Mouse (Mus musculus) spleen, adult 18-20 months (tissue): ENCODE results near the gene Nop2.

Source experiments
- DNase-seq, 2 experiments: peaks; one replicate each; pipeline ENCODE4 v3.0.0; 2022; ENCODE audit warnings: mixed read lengths in 2 of 2

Gene Nop2

GRCm38 (mm10) chr6:125110927-125111326 lies 20.8 kb upstream of the Nop2 start:
- DNase-seq: no peak

GRCm38 (mm10) chr6:125112553-125112952 lies 19.2 kb upstream of the Nop2 start:
- DNase-seq: no peak

- DNase-seq: no peak
Observed at GRCm38 (mm10) chr6:125119387-125119786, 12.3 kb upstream of the Nop2 start.

- no peak for DNase-seq
Observed at GRCm38 (mm10) chr6:125128724-125129123, 3.0 kb upstream of the Nop2 start.

DNA sequence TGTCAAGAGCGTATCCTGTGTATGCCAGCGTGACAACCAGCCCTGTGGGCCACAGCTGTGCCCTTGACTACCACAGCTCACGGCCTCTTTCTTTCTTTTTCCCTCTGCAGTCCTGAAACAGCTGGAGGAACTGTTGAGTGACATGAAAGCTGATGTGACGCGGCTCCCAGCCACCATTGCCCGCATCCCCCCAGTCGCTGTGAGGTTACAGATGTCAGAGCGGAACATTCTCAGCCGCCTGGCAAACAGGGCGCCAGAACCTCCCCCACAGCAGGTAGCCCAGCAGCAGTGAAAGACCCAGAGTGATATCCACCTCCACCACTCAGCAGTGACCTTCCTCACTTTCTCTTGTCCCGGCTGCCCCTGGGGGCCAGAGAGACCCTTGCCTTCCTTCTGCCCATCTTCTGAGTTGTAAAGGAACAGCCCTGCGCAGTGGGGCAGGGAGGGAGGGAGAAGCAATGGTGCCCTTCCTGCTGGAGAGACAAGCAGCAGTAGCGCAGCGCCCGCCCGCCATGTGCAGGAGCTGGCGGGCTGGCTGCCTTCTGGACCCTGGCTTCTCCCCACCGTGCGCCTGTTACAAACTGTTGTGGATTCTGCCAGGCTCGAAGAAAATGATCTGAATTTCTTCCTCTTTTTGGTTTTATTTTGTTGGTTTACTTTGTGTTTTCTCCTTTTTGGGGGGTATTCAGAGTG lies 1.9 kb upstream of the Nop2 start:
- DNase-seq: no peak

GRCm38 (mm10) chr6:125132470-125132869 lies 761 bp downstream of the Nop2 start:
- DNase-seq: no peak

DNA sequence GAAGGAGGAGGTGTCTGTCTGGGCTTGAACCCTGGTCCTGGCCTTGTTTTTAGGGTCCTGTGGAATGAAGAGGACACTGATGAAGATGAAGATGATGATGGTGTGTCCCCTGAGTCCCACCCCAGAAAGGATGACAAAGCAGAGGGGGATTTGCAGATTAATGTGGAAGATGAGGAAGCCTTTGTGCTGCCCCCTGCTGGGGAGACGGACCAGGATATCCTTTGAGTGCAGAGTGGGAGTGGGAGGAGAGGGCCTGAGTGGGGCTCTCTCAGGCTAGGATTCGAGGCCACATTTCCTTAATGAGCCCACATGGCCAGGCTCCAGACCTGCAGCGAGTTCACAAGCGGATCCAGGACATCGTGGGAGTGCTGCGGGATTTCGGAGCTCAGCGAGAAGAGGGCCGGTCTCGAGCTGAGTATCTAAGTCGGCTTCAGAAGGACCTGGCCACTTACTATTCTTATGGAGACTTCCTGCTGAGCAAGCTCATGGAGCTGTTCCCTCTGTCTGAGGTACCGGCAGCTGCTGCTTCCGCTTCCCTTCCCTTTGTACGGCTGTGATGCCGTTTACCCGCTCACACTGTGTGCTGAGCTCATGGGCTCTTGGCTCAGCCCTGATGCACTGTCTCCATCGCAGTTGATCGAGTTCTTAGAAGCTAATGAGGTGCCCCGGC lies 5.4 kb downstream of the Nop2 start:
- peak in 1 of 2 experiments; percentile 61 for DNase-seq

- no peak for DNase-seq
Observed at GRCm38 (mm10) chr6:125139747-125140146, 8.0 kb downstream of the Nop2 start.

DNA sequence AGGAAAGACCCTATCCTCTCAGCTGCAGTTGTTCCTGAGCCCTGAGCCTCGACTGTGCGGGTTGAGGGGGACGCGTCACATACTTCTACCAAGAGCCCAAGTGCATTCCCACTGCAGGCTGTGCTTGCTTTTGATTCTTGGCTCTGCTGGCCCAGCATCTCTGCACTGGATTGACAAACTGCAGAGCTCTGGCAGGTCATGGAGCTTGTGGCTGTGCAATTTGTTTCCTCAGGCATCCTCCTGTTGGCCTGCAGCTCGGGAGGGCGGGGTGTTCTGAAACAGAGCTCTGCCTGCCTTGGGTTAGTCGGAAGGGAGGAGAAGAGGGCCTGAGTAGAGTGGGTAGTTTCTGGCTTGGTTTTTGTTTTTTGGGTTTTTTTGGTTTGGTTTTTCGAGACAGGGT lies 10.7 kb downstream of the Nop2 start:
- DNase-seq: no peak

DNA sequence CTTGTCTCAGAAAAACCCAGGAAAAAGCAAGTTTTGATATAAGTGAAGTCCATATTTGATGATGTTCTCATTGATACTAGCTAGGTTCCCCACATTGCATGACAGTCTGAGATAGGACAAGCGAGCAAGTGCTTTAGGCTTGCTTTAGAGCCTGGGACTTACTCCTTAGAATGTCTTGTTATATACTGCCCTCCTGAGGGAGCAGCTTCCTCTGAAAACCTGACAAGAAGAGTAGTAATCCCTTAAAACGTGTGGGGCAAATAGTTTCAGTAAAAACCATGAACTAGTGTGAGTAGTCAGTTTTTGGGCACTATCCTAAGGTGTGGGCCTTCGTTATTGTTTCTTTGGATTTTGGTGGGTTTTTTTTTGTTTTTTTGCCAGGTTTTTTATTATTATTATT lies 11.4 kb downstream of the Nop2 start:
- DNase-seq: no peak

DNA sequence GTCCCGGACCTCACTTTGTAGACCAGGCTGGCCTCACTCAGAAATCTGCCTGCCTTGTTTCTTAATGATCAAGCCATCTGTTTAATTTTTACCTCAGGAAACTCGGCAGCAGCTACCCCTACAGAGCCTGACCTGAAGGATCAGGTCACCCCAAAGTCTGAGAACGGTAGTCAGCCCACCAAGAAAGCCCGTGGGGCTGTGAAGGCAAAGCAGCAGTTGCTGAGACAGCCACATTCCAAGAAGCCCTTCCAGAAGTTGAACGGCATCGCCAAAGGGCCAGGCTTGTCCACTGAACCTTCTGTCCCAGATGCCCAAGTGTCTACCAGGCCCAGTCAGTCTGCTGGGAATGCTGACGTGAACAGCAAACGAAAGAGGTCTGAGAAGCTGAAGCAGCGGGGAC lies 12.2 kb downstream of the Nop2 start:
- DNase-seq: no peak

- peak; percentile 73 to 79 for DNase-seq
Observed at GRCm38 (mm10) chr6:125145001-125145400, 13.3 kb downstream of the Nop2 start, which contains the start of gene Iffo1. TSS of gene Iffo1 (plus strand) at chr6:125145241.

DNA sequence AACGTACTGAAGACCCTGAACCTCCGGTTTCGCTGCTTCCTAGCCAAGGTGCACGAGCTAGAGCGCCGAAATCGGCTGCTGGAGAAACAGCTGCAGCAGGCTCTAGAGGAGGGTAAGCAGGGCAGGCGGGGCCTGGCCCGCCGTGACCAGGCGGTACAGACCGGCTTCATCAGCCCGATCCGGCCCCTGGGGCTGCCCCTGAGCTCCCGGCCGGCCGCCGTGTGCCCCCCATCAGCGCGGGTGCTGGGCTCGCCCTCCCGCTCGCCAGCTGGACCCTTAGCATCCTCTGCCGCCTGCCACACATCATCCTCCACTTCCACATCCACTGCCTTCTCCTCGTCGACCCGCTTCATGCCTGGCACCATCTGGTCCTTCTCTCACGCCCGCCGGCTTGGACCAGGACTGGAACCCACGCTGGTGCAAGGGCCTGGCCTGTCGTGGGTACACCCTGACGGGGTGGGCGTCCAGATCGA lies 13.8 kb downstream of the Nop2 start:
- no peak for DNase-seq

DNA sequence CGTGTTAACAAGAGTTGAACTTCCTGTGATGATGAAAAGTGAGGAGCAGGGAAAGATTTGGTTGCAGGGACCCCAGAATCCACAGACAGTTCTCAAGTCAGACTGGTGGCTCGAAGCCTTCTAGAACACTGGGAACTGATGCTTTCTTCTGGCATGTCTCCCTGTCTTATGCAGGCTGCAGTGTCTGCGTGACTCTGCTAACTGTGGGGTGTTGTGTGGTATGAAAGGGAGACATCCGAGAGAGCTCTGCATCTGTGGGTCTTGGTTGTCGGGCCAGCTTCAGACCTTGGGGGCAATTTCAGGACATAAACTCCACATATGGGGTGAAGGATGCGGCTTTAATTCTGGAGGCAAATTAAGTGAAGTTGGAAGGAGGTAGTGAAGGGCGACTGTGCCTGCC lies 14.4 kb downstream of the Nop2 start:
- DNase-seq: no peak

DNA sequence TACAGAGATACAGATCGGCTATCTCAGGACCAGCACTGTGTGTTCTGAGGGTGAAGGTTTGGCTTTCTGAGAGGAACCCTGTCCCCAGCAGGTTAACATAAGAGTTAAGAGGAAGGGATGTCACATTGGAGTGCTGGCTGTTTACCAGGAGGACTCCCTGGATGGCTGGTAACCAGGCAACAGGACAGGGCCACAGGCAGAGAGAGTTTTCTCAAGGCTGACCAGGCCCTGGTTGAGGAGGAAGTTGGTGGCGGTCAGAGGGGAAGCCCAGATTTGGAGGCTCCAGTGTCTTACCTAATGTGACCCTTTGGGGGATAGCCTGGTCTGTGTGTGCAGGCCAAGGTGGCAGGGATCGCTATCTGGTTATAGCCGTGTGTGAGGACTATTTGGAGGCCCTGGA lies 15.1 kb downstream of the Nop2 start:
- DNase-seq: no peak

DNA sequence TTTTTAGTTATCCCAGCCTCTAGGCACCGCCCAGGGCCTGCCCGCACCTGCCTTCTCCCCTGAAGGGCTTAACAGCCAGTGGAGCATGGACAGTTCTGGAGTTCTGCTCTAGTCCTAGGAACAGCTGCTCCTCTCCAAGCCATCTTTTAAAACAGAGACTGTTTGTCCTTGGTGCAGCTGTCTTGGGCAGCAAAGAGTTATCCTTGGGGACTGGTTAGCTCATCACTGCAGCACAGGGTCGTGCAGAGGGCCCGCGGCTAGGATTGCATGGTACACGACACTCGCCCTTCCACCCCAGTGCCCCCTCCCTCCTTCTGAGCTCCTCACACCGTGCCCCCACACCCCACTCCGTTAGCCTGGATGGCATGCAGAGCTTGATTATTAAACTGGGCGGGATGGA lies 15.6 kb downstream of the Nop2 start:
- no peak for DNase-seq

DNA sequence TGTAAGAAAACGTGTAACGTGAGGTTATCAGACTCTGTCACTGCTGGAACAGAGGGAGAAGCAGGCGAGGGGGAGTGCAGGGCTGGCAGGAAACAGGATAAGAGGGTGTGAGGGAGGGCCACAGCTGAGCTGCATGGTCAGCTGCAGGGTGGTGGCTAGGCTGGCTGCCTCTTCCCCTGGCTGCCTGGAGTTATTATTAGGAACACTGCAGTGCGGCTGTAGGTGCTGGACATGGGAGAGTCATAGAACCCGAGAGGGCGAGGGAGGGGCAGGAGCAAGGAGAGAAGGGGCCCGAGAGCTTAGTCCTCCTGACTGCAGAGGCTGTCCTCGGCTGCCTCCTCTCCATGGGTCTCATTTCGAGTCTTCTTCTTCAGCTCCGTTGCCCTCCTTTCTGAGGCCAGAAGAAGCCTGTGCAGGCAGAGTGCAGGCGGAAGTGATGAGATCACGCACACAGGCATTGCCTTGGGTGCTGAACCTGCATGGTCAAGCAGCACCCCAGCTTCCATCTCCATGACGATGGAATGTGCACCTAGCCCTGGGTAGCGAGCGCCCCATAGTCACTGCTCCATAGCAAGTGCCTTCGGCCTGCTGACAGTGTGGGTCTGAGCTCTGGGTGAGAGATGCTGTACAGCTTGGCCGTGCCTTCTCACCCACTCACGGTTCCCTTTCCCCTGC lies 16.7 kb downstream of the Nop2 start:
- no peak for DNase-seq

GRCm38 (mm10) chr6:125148926-125149568 lies 17.3 kb downstream of the Nop2 start:
- DNase-seq: no peak

GRCm38 (mm10) chr6:125149569-125149950 lies 17.9 kb downstream of the Nop2 start:
- no peak for DNase-seq

- no peak for DNase-seq
Observed at GRCm38 (mm10) chr6:125152212-125153017, 20.7 kb downstream of the Nop2 start.

DNA sequence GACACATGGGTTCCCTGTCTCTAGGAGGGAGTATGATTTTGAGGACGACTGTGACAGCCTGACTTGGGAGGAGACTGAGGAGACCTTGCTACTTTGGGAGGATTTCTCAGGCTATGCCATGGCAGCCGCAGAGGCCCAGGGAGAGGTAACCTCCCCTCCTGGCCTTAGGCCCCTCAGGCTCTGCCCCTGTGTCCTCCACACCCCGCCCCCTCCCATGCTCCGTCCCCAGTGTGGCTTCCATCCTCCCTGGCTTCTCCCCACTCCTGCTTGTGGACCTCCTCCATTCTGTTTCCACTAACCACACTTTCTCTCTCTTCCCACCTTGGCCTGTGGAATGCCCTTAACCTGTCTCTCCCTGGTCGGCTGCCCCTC lies 21.3 kb downstream of the Nop2 start:
- no peak for DNase-seq

GRCm38 (mm10) chr6:125153682-125154081 lies 22.0 kb downstream of the Nop2 start:
- DNase-seq: no peak

GRCm38 (mm10) chr6:125154550-125154949 lies 22.8 kb downstream of the Nop2 start:
- no peak for DNase-seq
